8 mouse cellular contexts compared by ENCODE assay signal in genomic region chr6:128033172-128033867, GRCm38 (mm10).
DNase-seq lines count a peak whose midpoint lies in the region; ATAC-seq and TF ChIP-seq lines count a peak whose summit lies in the region.

No protein-coding gene starts in this region.

- no peak for TF ChIP-seq CTCF in heart, adult 2 months (IDR thresholded peaks at IDR 0.05)
- no peak for TF ChIP-seq CTCF in small intestine, adult 2 months (IDR thresholded peaks at IDR 0.05; ENCODE audit: extremely low read depth, insufficient read length, insufficient replicate concordance, low read depth, low read length)

- H3K36me3 ChIP-seq in heart, adult 2 months (ENCODE audit: control insufficient read depth, insufficient read depth, low read length) = no peaks in the 10 kb centered on the region
- no peaks in the 10 kb centered on the region for H3K36me3 ChIP-seq in limb, embryonic 12.5 days
- H3K36me3 ChIP-seq in small intestine, adult 2 months (ENCODE audit: control insufficient read depth, insufficient read depth, low read length) = no peaks in the 10 kb centered on the region

- H3K27ac ChIP-seq in heart, adult 2 months = no peak overlapping the region; the same call in none of the 2 replicates
- no peak overlapping the region for H3K27ac ChIP-seq in limb, embryonic 12.5 days
- 0 out of 2 replicates have a peak overlapping the region, but pooled peaks have one; percentile 5 for H3K27ac ChIP-seq in small intestine, adult 2 months (ENCODE audit: insufficient read depth, low read depth, low read length)

- TF ChIP-seq EP300 in heart, adult 2 months (IDR thresholded peaks at IDR 0.05; ENCODE audit: insufficient read depth, low read depth, low read length) = no peak

- peaks cover 8% of the 10 kb centered on the region for H3K4me1 ChIP-seq in heart, adult 2 months (ENCODE audit: control insufficient read depth, insufficient read depth, low read length)
- peaks cover 78% of the 10 kb centered on the region for H3K4me1 ChIP-seq in limb, embryonic 12.5 days (replicated peaks)
- H3K4me1 ChIP-seq in small intestine, adult 2 months (ENCODE audit: control insufficient read depth, insufficient read depth, insufficient read length, low read length) = peaks cover 2% of the 10 kb centered on the region; the same call in 1 of the 2 replicates

- peak overlapping the region; percentile 2; the same call in 1 of the 2 replicates for H3K9ac ChIP-seq in heart, adult 2 months (ENCODE audit: low read depth, low read length)
- peak overlapping the region; percentile 61; the same call in 1 of the 2 replicates for H3K9ac ChIP-seq in limb, embryonic 12.5 days (replicated peaks)

- no peaks in the 10 kb centered on the region; the same call in 1 of the 2 replicates for H3K79me2 ChIP-seq in heart, adult 2 months (replicated peaks; ENCODE audit: control insufficient read depth, insufficient read depth, low read length)

- H3K27me3 ChIP-seq in heart, adult 2 months (ENCODE audit: control insufficient read depth, insufficient read depth, low read length) = no peaks in the 10 kb centered on the region
- peaks cover 17% of the 10 kb centered on the region for H3K27me3 ChIP-seq in limb, embryonic 12.5 days
- peaks cover 10% of the 10 kb centered on the region for H3K27me3 ChIP-seq in small intestine, adult 2 months (ENCODE audit: control insufficient read depth, insufficient read depth, low read length)

- intact Hi-C loops in heart, adult 2 months (cut with DNase I) = no loop called here

- peak overlapping the region; percentile 98 for H3K4me2 ChIP-seq in limb, embryonic 12.5 days

- no peak for TF ChIP-seq POLR2A in heart, adult 2 months (IDR thresholded peaks at IDR 0.05; ENCODE audit: insufficient read depth, low read depth, low read length)
- no peak for TF ChIP-seq POLR2A in small intestine, adult 2 months (IDR thresholded peaks at IDR 0.05; ENCODE audit: low read depth, low read length)

- ATAC-seq in cerebellum, adult (ENCODE audit: insufficient number of reproducible peaks, low FRiP score, low TSS enrichment) = no peak
- ATAC-seq in limb, embryonic 12.5 days (ENCODE audit: insufficient number of reproducible peaks, insufficient read depth, low FRiP score, low TSS enrichment, low read depth) = no peak
- ATAC-seq in CD4-positive, CD25-positive, alpha-beta regulatory T cell, adult 4 months = no peak

- 45% methylated on average over 11 of the region's 11 CpGs for WGBS in heart, adult 2 months
- 36% methylated on average over 11 of the region's 11 CpGs for WGBS in limb, embryonic 12.5 days
- WGBS in small intestine, adult 2 months = 64% methylated on average over 11 of the region's 11 CpGs

- H3K4me3 ChIP-seq in heart, adult 2 months = peak overlapping the region; percentile 62
- peak overlapping the region; percentile 55 for H3K4me3 ChIP-seq in limb, embryonic 12.5 days (replicated peaks)
- peak overlapping the region; percentile 28 for H3K4me3 ChIP-seq in small intestine, adult 2 months (ENCODE audit: low read depth, low read length)

- DNase-seq in cerebellum, adult 11-12 months = peak; percentile 75
- DNase-seq in brain, adult 2 months (ENCODE audit: low read depth, low spot score) = peak; percentile 54
- DNase-seq in heart, adult 2 months = peak; percentile 58 to 60
- no peak for DNase-seq in urinary bladder, postnatal 36 days (ENCODE audit: low spot score in 2 of 2)

- no peaks in the 10 kb centered on the region for H3K9me3 ChIP-seq in limb, embryonic 12.5 days

Comparison
In these comparisons a context has a peak if more than half of its experiments do, and no peak if none do; other contexts are left out.
1. DNase-seq: peak in cerebellum, adult 11-12 months (single experiment), brain, adult 2 months (single experiment) and heart, adult 2 months (2 of 2); none in urinary bladder, postnatal 36 days (0 of 2).
2. Peak in every context shown above with its lines, with median percentiles within 50 percentile points of each other: H3K4me3 ChIP-seq.